Mouse (Mus musculus) olfactory bulb, adult 2 months (tissue): Measurements from ENCODE around the gene S100a2.

Source experiments
- CTCF ChIP-seq: fragments of 200-500 bp; IDR thresholded peaks from 2 replicates; pipeline ENCODE4 v1.5.1; 2012; ENCODE audit warnings: low read depth, mild to moderate bottlenecking, low read length, moderate library complexity; ENCODE audit not compliant: insufficient read depth
- POLR2A ChIP-seq: fragments of 200-500 bp; IDR thresholded peaks from 2 replicates; pipeline ENCODE4 v1.6.1; 2012; ENCODE audit warnings: mild to moderate bottlenecking, low read depth, low read length, moderate library complexity; ENCODE audit not compliant: insufficient read depth

GRCm38 (mm10) chr3:90627807-90628206, 37.8 kb downstream of the S100a2 start:
- TF ChIP-seq POLR2A (no peak), CTCF (no peak)
